Mouse (Mus musculus): ENCODE measurements around the gene Wdpcp. TPM values are rescaled to one million over a fixed set of nuclear protein-coding genes. Genes with fewer than 3 reads are reported as not detected.

Wdpcp gene
- polyA plus RNA-seq, 1 experiment from 2014 or later, result 13.1 TPM

- WGBS, result 10% methylated on average over 10 of the region's 10 CpGs
- H3K27me3 ChIP-seq, result no peaks in the 10 kb centered on the region
- no peaks in the 10 kb centered on the region for H3K9me3 ChIP-seq
- peak overlapping the region; percentile 84 for H3K4me3 ChIP-seq (replicated peaks)
- H3K36me3 ChIP-seq, result no peaks in the 10 kb centered on the region; the same call in 1 of the 2 replicates
- peak overlapping the region; percentile 84 for H3K9ac ChIP-seq (replicated peaks)
- ATAC-seq, result no peak
- peak overlapping the region; percentile 89 for H3K27ac ChIP-seq
- H3K4me2 ChIP-seq (replicated peaks), result peak overlapping the region; percentile 70
- peaks cover 30% of the 10 kb centered on the region for H3K4me1 ChIP-seq (replicated peaks)
Observed at GRCm38 (mm10) chr11:21570973-21571372, 1.1 kb upstream of the Wdpcp start.

GRCm38 (mm10) chr11:21581472-21581871, 9.4 kb downstream of the Wdpcp start:
- H3K4me1 ChIP-seq (replicated peaks), result no peaks in the 10 kb centered on the region
- no peak overlapping the region for H3K27ac ChIP-seq
- no peaks in the 10 kb centered on the region for H3K27me3 ChIP-seq
- 77% methylated on average over 7 of the region's 7 CpGs for WGBS
- ATAC-seq, result no peak
- H3K4me3 ChIP-seq (replicated peaks), result no peak overlapping the region
- no peaks in the 10 kb centered on the region for H3K36me3 ChIP-seq
- no peaks in the 10 kb centered on the region for H3K9me3 ChIP-seq
- no peak overlapping the region for H3K9ac ChIP-seq (replicated peaks)
- no peak overlapping the region for H3K4me2 ChIP-seq (replicated peaks)

GRCm38 (mm10) chr11:21583286-21583685, 11.3 kb downstream of the Wdpcp start:
- Histone ChIP-seq H3K36me3 (no peaks in the 10 kb centered on the region), H3K4me3 (replicated peaks) (no peak overlapping the region), H3K4me2 (replicated peaks) (no peak overlapping the region), H3K27ac (no peak overlapping the region), H3K27me3 (no peaks in the 10 kb centered on the region), H3K9ac (replicated peaks) (no peak overlapping the region), H3K9me3 (no peaks in the 10 kb centered on the region), H3K4me1 (replicated peaks) (no peaks in the 10 kb centered on the region)
- ATAC-seq, result no peak
- WGBS, result 41% methylated on average over 1 of the region's 1 CpGs

GRCm38 (mm10) chr11:21602497-21602896, 30.5 kb downstream of the Wdpcp start:
- WGBS, result 51% methylated on average over 5 of the region's 5 CpGs
- H3K27ac ChIP-seq, result no peak overlapping the region
- H3K27me3 ChIP-seq, result no peaks in the 10 kb centered on the region
- ATAC-seq, result no peak
- no peak overlapping the region for H3K4me2 ChIP-seq (replicated peaks)
- H3K4me3 ChIP-seq (replicated peaks), result no peak overlapping the region
- no peaks in the 10 kb centered on the region for H3K4me1 ChIP-seq (replicated peaks)
- no peak overlapping the region for H3K9ac ChIP-seq (replicated peaks)
- H3K9me3 ChIP-seq, result peaks cover 9% of the 10 kb centered on the region; the same call in 1 of the 2 replicates
- no peaks in the 10 kb centered on the region for H3K36me3 ChIP-seq

- no peak for ATAC-seq
- H3K4me3 ChIP-seq (replicated peaks), result no peak overlapping the region
- no peaks in the 10 kb centered on the region for H3K27me3 ChIP-seq
- H3K27ac ChIP-seq, result no peak overlapping the region
- no peaks in the 10 kb centered on the region for H3K4me1 ChIP-seq (replicated peaks)
- H3K4me2 ChIP-seq (replicated peaks), result no peak overlapping the region
- no peaks in the 10 kb centered on the region for H3K9me3 ChIP-seq
- no peak overlapping the region for H3K9ac ChIP-seq (replicated peaks)
- H3K36me3 ChIP-seq, result no peaks in the 10 kb centered on the region
Observed at GRCm38 (mm10) chr11:21615915-21616314, 43.9 kb downstream of the Wdpcp start.

- Histone ChIP-seq H3K36me3 (no peaks in the 10 kb centered on the region), H3K27ac (no peak overlapping the region), H3K9ac (replicated peaks) (no peak overlapping the region), H3K4me2 (replicated peaks) (no peak overlapping the region), H3K4me1 (replicated peaks) (no peaks in the 10 kb centered on the region), H3K27me3 (no peaks in the 10 kb centered on the region), H3K4me3 (replicated peaks) (no peak overlapping the region), H3K9me3 (peaks cover 4% of the 10 kb centered on the region; the same call in 1 of the 2 replicates)
- WGBS, result 74% methylated on average over 9 of the region's 9 CpGs
- no peak for ATAC-seq
Observed at GRCm38 (mm10) chr11:21634171-21634907, 62.3 kb downstream of the Wdpcp start.

GRCm38 (mm10) chr11:21638341-21638740, 66.3 kb downstream of the Wdpcp start:
- no peaks in the 10 kb centered on the region for H3K36me3 ChIP-seq
- H3K9me3 ChIP-seq, result peaks cover 4% of the 10 kb centered on the region; the same call in 1 of the 2 replicates
- no peak overlapping the region for H3K4me2 ChIP-seq (replicated peaks)
- ATAC-seq, result no peak
- WGBS, result 69% methylated on average over 5 of the region's 5 CpGs
- H3K27ac ChIP-seq, result no peak overlapping the region
- no peak overlapping the region for H3K9ac ChIP-seq (replicated peaks)
- H3K4me1 ChIP-seq (replicated peaks), result no peaks in the 10 kb centered on the region
- H3K27me3 ChIP-seq, result no peaks in the 10 kb centered on the region
- no peak overlapping the region for H3K4me3 ChIP-seq (replicated peaks)

GRCm38 (mm10) chr11:21639534-21639933, 67.5 kb downstream of the Wdpcp start:
- 89% methylated on average over 2 of the region's 2 CpGs for WGBS
- no peak for ATAC-seq
- no peaks in the 10 kb centered on the region for H3K4me1 ChIP-seq (replicated peaks)

GRCm38 (mm10) chr11:21644231-21644630, 72.2 kb downstream of the Wdpcp start:
- 77% methylated on average over 4 of the region's 4 CpGs for WGBS
- H3K4me1 ChIP-seq (replicated peaks), result no peaks in the 10 kb centered on the region
- ATAC-seq, result no peak

More at GRCm38 (mm10) chr11:21639534-21639933, 67.5 kb downstream of the Wdpcp start:
- Histone ChIP-seq H3K4me3 (replicated peaks) (no peak overlapping the region), H3K9me3 (peaks cover under 1% of the 10 kb centered on the region; the same call in 1 of the 2 replicates), H3K27me3 (no peaks in the 10 kb centered on the region), H3K9ac (replicated peaks) (no peak overlapping the region), H3K4me2 (replicated peaks) (no peak overlapping the region), H3K36me3 (no peaks in the 10 kb centered on the region), H3K27ac (no peak overlapping the region)

GRCm38 (mm10) chr11:21646136-21646535, 74.1 kb downstream of the Wdpcp start:
- no peak overlapping the region for H3K4me3 ChIP-seq (replicated peaks)
- no peaks in the 10 kb centered on the region for H3K27me3 ChIP-seq
- no peak for ATAC-seq
- H3K27ac ChIP-seq, result no peak overlapping the region
- no peak overlapping the region for H3K4me2 ChIP-seq (replicated peaks)
- H3K9me3 ChIP-seq, result no peaks in the 10 kb centered on the region
- 81% methylated on average over 3 of the region's 3 CpGs for WGBS
- H3K4me1 ChIP-seq (replicated peaks), result no peaks in the 10 kb centered on the region
- no peak overlapping the region for H3K9ac ChIP-seq (replicated peaks)
- no peaks in the 10 kb centered on the region for H3K36me3 ChIP-seq

More at GRCm38 (mm10) chr11:21644231-21644630, 72.2 kb downstream of the Wdpcp start:
- no peak overlapping the region for H3K9ac ChIP-seq (replicated peaks)
- H3K27me3 ChIP-seq, result no peaks in the 10 kb centered on the region
- no peak overlapping the region for H3K27ac ChIP-seq
- no peaks in the 10 kb centered on the region for H3K36me3 ChIP-seq
- H3K4me2 ChIP-seq (replicated peaks), result no peak overlapping the region
- H3K4me3 ChIP-seq (replicated peaks), result no peak overlapping the region
- no peaks in the 10 kb centered on the region for H3K9me3 ChIP-seq

- no peak for ATAC-seq
- Histone ChIP-seq H3K4me3 (replicated peaks) (no peak overlapping the region), H3K36me3 (no peaks in the 10 kb centered on the region), H3K4me2 (replicated peaks) (no peak overlapping the region), H3K9ac (replicated peaks) (no peak overlapping the region), H3K4me1 (replicated peaks) (no peaks in the 10 kb centered on the region), H3K27ac (no peak overlapping the region), H3K9me3 (no peaks in the 10 kb centered on the region), H3K27me3 (no peaks in the 10 kb centered on the region)
- WGBS, result 66% methylated on average over 3 of the region's 3 CpGs
Observed at GRCm38 (mm10) chr11:21658985-21659384, 87.0 kb downstream of the Wdpcp start.

GRCm38 (mm10) chr11:21677034-21677433, 105.0 kb downstream of the Wdpcp start:
- no peak overlapping the region for H3K4me3 ChIP-seq (replicated peaks)
- H3K9me3 ChIP-seq, result no peaks in the 10 kb centered on the region
- H3K27ac ChIP-seq, result no peak overlapping the region
- no peak for ATAC-seq
- no peak overlapping the region for H3K9ac ChIP-seq (replicated peaks)
- H3K4me1 ChIP-seq (replicated peaks), result no peaks in the 10 kb centered on the region
- no peak overlapping the region for H3K4me2 ChIP-seq (replicated peaks)
- WGBS, result 70% methylated on average over 2 of the region's 2 CpGs
- H3K27me3 ChIP-seq, result no peaks in the 10 kb centered on the region
- no peaks in the 10 kb centered on the region for H3K36me3 ChIP-seq

GRCm38 (mm10) chr11:21688441-21688840, 116.4 kb downstream of the Wdpcp start:
- WGBS, result 83% methylated on average over 6 of the region's 6 CpGs
- no peak overlapping the region for H3K27ac ChIP-seq
- H3K36me3 ChIP-seq, result no peaks in the 10 kb centered on the region
- no peak for ATAC-seq
- H3K4me3 ChIP-seq (replicated peaks), result no peak overlapping the region
- H3K9me3 ChIP-seq, result no peaks in the 10 kb centered on the region
- H3K9ac ChIP-seq (replicated peaks), result no peak overlapping the region
- no peak overlapping the region for H3K4me2 ChIP-seq (replicated peaks)
- H3K27me3 ChIP-seq, result no peaks in the 10 kb centered on the region
- H3K4me1 ChIP-seq (replicated peaks), result no peaks in the 10 kb centered on the region; the same call in 1 of the 2 replicates
